Mouse (Mus musculus) thymus, adult 2 months (tissue): ENCODE results near the gene Fbxo42. TPM values are rescaled to one million over a fixed set of nuclear protein-coding genes. Genes with fewer than 3 reads are reported as not detected.

Source experiments
- DNase-seq: peaks from one replicate; pipeline ENCODE4 v3.0.0; 2021
- H3K27ac ChIP-seq: fragments of 200-500 bp; 2 replicates; pipeline ENCODE4 v1.5.1; 2012; ENCODE audit warnings: low read length, control low read depth; ENCODE audit not compliant: control insufficient read depth, insufficient read depth
- H3K27me3 ChIP-seq: fragments of 200-500 bp; 2 replicates; pipeline ENCODE4 v1.6.1; 2012; ENCODE audit warnings: mild to moderate bottlenecking, low read length, moderate library complexity, mixed read lengths; ENCODE audit not compliant: control insufficient read depth, insufficient read depth
- H3K36me3 ChIP-seq: fragments of 200-500 bp; 2 replicates; pipeline ENCODE4 v1.6.1; 2012; ENCODE audit warnings: mild to moderate bottlenecking, low read length, moderate library complexity; ENCODE audit not compliant: control insufficient read depth, insufficient read depth
- H3K4me1 ChIP-seq: fragments of 200-500 bp; replicated peaks from 2 replicates; pipeline ENCODE4 v1.6.1; 2012; ENCODE audit warnings: low read length; ENCODE audit not compliant: control insufficient read depth, insufficient read depth
- H3K4me3 ChIP-seq: fragments of 200-500 bp; 2 replicates; pipeline ENCODE4 v1.5.1; 2012; ENCODE audit warnings: mild to moderate bottlenecking, low read length, control low read depth, moderate library complexity; ENCODE audit not compliant: control insufficient read depth, insufficient read depth
- CTCF ChIP-seq: fragments of 200-500 bp; IDR thresholded peaks from 2 replicates; pipeline ENCODE4 v1.5.1; 2012; ENCODE audit warnings: mild to moderate bottlenecking, control low read depth, low read length, moderate library complexity, borderline replicate concordance; ENCODE audit not compliant: control insufficient read depth, poor library complexity, insufficient read depth; ENCODE audit errors: extremely low read depth
- POLR2A ChIP-seq: fragments of 200-500 bp; IDR thresholded peaks from 2 replicates; pipeline ENCODE4 v1.6.1; 2012; ENCODE audit warnings: mild to moderate bottlenecking, low read length, control low read depth, moderate library complexity; ENCODE audit not compliant: control insufficient read depth, poor library complexity, insufficient read depth; ENCODE audit errors: extremely low read depth
- WGBS: fragments of 180-500 bp; shearing (Covaris S2); methylation state at CpG from one replicate; pipeline ENCODE4 v1.1.7; 2018; 5-methylcytosine and 5-hydroxymethylcytosine counted together
- polyA plus RNA-seq: library from polyadenylated mRNA; depleted of rRNA; stranded (reverse); fragments of >200 nt; gene quantifications from 2 replicates; pipeline ENCODE4 v1.2.3, GENCODE M21; 2012

Gene Fbxo42
- polyA plus RNA-seq, 1 experiment = 29.3 TPM

DNA sequence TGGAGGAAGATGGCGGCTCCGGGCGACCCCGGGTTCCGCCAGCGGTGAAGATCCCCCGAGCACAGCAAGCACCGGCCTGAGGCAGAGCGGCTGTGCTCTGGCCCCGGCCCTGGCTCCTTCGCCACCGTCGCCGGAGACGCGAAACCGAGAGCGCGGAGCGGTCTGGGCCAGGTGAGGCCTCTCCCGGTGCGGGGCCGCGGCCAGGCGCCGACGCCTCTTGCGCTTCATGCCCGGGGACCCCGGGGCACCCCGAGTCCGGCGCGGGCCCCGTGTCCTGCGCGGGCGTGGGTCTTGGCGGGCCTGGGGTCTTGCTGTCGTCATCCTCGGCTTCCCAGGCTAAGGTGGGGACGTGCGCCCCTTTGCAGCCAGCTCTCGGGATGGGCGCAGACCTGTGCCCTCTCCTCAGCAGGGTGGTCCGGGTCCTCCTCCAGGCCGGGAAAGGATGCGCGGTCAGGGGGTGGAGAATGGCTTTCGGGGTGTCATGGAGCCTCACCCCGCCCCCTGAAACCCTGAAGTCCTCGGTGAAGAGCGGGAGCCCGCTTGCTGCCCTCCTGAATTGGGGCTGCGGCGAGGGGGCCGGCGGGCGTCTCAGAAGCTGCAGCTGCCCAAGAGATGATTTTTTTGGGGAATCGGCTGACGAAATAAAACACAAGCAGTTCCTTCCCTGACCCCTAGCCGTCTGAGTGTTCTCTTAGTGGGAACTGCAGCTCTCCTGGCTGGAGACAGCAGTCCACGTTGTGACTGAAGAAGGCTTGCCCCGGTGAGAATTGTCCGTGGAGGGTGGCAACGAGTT lies 492 bp downstream of the Fbxo42 start:
- no peak overlapping the region for H3K27ac ChIP-seq
- peak overlapping the region; percentile 73 for H3K4me3 ChIP-seq
- TF ChIP-seq POLR2A (no peak), CTCF (peak; percentile 3; the same call in 1 of the 2 replicates)
- H3K4me1 ChIP-seq = peaks cover 16% of the 10 kb centered on the region
- H3K36me3 ChIP-seq = no peaks in the 10 kb centered on the region
- peak; percentile 66 for DNase-seq
- under 1% methylated on average over 66 of the region's 66 CpGs for WGBS
- H3K27me3 ChIP-seq = no peaks in the 10 kb centered on the region

DNA sequence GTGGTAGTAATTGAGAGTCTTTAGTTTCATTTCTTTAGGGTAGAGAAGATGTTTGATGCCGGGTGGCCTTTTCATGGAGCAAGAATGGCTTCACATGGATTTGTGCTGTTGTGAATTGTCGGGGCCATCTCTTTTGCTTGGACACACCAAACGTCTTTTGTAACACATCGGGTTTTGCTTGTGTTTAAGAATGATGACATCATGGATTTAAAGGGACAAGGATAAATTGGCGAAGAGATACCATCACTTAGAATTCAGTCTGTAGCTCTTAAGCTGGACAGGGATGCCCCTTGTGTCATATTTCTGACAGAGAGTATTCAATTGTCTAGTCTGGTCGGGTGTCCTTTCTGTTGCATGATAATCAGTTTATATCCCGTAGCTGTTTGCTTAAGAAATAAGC lies 1.4 kb downstream of the Fbxo42 start:
- peaks cover 16% of the 10 kb centered on the region for H3K4me1 ChIP-seq
- WGBS = 46% methylated on average over 7 of the region's 7 CpGs
- H3K27me3 ChIP-seq = no peaks in the 10 kb centered on the region
- H3K27ac ChIP-seq = no peak overlapping the region
- TF ChIP-seq CTCF (no peak), POLR2A (no peak)
- no peak overlapping the region; the same call in 1 of the 2 replicates for H3K4me3 ChIP-seq
- H3K36me3 ChIP-seq = no peaks in the 10 kb centered on the region
- no peak for DNase-seq

DNA sequence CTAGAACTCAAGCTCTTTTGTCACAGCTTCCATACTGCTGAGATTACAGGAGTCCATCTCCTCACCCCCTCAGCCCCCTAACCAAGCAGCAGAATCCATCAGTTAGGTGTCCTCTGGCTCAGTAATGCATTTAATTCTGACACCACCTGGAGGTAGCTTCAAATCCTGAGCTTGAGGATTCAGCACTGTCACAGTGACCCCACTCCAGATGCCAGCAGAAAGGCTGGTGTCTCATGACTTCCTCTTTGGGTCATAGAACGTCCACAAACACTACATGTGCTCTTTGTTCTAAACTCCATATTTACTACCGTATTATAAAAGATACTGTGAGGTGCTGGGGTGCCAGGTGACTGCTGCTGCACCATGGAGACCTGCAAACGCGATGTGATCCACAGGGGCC lies 9.8 kb downstream of the Fbxo42 start:
- Histone ChIP-seq H3K27me3 (no peaks in the 10 kb centered on the region), H3K36me3 (no peaks in the 10 kb centered on the region), H3K27ac (no peak overlapping the region), H3K4me1 (peaks cover 35% of the 10 kb centered on the region), H3K4me3 (no peak overlapping the region)
- no peak for DNase-seq
- no peak for TF ChIP-seq CTCF
- no peak for TF ChIP-seq POLR2A
- WGBS = 35% methylated on average over 4 of the region's 4 CpGs

DNA sequence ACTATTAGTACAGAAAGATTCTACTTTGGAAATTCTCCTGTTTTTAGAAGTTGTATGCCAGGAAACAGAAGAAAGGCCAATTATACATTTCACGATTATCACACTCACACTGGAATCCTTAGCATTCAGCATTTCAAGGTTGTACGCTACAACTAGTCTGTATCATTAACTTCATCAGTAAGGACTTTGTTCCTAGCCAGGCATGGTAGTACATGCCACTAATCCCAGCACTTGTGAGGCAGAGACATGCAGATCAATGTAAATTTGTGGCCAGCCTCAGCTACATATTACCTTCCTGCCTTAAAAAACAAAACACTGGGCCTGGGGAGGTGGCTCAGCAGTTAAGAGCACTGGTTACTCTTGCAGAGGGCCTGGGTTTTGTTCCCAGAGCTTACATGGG lies 10.9 kb downstream of the Fbxo42 start:
- peaks cover 31% of the 10 kb centered on the region for H3K4me1 ChIP-seq
- H3K36me3 ChIP-seq = no peaks in the 10 kb centered on the region
- H3K27me3 ChIP-seq = no peaks in the 10 kb centered on the region
- TF ChIP-seq POLR2A (no peak), CTCF (no peak)
- WGBS = 87% methylated on average over 2 of the region's 2 CpGs
- no peak overlapping the region for H3K4me3 ChIP-seq
- DNase-seq = no peak
- 0 out of 2 replicates have a peak overlapping the region, but pooled peaks have one; percentile 20 for H3K27ac ChIP-seq

DNA sequence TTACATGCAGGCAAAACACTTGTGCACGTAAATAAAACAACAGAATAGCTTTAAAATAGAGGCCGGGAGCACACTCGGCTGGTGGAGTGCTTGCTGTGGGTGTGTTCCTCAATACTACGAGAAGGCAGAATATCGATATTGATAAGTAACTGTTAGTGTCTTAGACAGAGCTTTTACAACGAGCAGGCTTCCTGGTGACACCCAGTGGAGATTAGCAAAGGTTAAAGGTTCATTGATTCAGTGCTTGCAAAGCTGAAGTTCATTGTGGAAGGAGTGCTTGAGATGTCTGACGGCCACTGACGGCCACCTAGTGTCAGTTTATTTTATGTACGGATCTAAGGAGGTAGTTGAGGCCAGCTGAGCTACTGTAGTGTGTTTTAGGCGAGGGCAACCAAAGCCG lies 11.4 kb downstream of the Fbxo42 start:
- no peak for DNase-seq
- Histone ChIP-seq H3K36me3 (no peaks in the 10 kb centered on the region), H3K27me3 (no peaks in the 10 kb centered on the region), H3K4me3 (no peak overlapping the region), H3K4me1 (peaks cover 31% of the 10 kb centered on the region), H3K27ac (0 out of 2 replicates have a peak overlapping the region, but pooled peaks have one; percentile 20)
- WGBS = 40% methylated on average over 11 of the region's 11 CpGs
- TF ChIP-seq POLR2A (no peak), CTCF (no peak)

DNA sequence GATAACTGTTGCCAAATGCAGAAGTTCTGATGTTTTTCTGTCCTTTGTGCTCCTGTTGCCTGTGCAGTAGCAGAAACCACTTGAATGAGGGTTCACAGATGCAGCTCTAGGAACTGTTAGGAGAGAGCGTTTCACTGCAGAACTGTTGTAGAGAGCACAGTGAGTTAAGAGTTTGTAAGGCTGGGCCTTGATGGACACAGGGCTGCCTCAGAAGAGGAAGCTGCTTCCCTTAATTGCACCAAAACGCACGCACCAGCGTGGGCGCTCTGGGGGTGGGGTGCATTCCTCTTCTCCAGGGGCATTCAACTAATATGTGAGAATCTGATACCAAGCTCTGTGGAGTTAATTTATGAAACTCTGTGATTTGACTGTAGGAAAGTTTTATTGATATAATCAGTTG lies 12.0 kb downstream of the Fbxo42 start:
- WGBS = 9% methylated on average over 5 of the region's 5 CpGs
- Histone ChIP-seq H3K4me3 (no peak overlapping the region), H3K36me3 (no peaks in the 10 kb centered on the region), H3K27ac (no peak overlapping the region), H3K4me1 (peaks cover 31% of the 10 kb centered on the region), H3K27me3 (no peaks in the 10 kb centered on the region)
- TF ChIP-seq POLR2A (no peak), CTCF (no peak)
- no peak for DNase-seq
